Mouse (Mus musculus): ENCODE results near the gene Zbtb9.

GRCm38 (mm10) chr17:26967477-26967876 is 5.5 kb upstream of the Zbtb9 start:
- TF ChIP-seq EP300 (IDR thresholded peaks at IDR 0.05; ENCODE audit: low read depth) (no peak), CTCF (IDR thresholded peaks at IDR 0.05; ENCODE audit: low read depth) (no peak)

All from liver, embryonic 14.5 days (tissue).